Mouse (Mus musculus): ENCODE measurements at regions not wholly inside any gene's neighbourhood (a gene's known extent, or its start where the extent isn't known, plus 50 kb on each side); places are given as distances from the start of the nearest gene placed in this dataset.

DNA sequence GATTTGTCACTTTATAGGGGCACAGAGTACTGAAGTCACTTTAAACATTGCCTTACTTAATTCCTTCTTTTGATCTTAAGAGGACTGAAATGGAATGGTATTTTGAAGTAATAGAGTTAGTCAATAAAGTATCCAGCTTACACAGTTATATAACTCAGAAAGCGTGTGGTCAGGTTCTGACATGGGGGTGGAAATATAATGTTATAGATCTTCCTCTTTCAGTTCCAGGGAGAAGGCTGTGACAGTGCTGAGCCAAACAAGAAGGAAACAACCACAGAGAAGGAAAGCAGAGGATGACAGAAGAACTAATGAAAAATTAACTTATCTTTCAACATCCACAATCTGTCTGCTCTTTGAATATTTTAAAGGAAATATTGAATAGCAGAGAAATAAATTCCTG is 399.4 kb upstream of the Atp2b1 start:
- Histone ChIP-seq H3K4me1 (no peaks in the 10 kb centered on the region), H3K27me3 (replicated peaks; ENCODE audit: low read depth, poor library complexity, severe bottlenecking) (no peaks in the 10 kb centered on the region), H3K4me3 (no peak overlapping the region), H3K36me3 (replicated peaks) (no peaks in the 10 kb centered on the region), H3K27ac (replicated peaks) (no peak overlapping the region), H3K9me3 (no peaks in the 10 kb centered on the region)
- 86% methylated on average over 1 of the region's 1 CpGs for WGBS
- DNase-seq (ENCODE audit: low spot score): no peak

DNA sequence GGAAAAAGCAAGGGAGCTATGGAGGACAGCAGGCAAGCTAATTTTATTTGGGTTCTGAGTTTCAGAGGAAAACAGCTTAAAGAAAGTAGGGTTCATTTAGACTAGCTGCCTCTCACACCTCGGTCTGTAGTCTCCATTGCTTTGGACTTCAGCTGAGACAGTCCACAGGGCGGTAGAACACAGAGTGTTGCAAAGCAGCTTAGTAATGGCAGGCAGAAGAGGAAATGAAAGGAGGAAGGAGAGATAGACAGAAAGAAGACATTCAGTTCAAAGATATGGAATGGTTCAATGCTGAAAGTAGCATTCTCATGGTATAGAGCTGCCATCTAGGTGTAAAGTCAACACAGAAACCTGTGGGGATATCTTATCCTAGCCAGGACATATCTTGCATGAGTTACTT is 396.6 kb upstream of the Atp2b1 start:
- Histone ChIP-seq H3K9me3 (no peaks in the 10 kb centered on the region), H3K27me3 (replicated peaks; ENCODE audit: low read depth, poor library complexity, severe bottlenecking) (no peaks in the 10 kb centered on the region), H3K4me3 (no peak overlapping the region), H3K4me1 (no peaks in the 10 kb centered on the region), H3K36me3 (replicated peaks) (no peaks in the 10 kb centered on the region), H3K27ac (replicated peaks) (no peak overlapping the region)
- WGBS: 86% methylated on average over 2 of the region's 2 CpGs
- DNase-seq (ENCODE audit: low spot score): no peak

- H3K27ac ChIP-seq (replicated peaks): no peak overlapping the region
- DNase-seq (ENCODE audit: low spot score): no peak
- H3K27me3 ChIP-seq (replicated peaks; ENCODE audit: low read depth, poor library complexity, severe bottlenecking): no peaks in the 10 kb centered on the region
- no peak overlapping the region for H3K4me3 ChIP-seq
- no peaks in the 10 kb centered on the region; the same call in 1 of the 2 replicates for H3K9me3 ChIP-seq
- no peaks in the 10 kb centered on the region for H3K36me3 ChIP-seq (replicated peaks)
- WGBS: 88% methylated on average over 4 of the region's 4 CpGs
- no peaks in the 10 kb centered on the region for H3K4me1 ChIP-seq
Measured at GRCm38 (mm10) chr10:98529565-98529964, 384.6 kb upstream of the Atp2b1 start.

DNA sequence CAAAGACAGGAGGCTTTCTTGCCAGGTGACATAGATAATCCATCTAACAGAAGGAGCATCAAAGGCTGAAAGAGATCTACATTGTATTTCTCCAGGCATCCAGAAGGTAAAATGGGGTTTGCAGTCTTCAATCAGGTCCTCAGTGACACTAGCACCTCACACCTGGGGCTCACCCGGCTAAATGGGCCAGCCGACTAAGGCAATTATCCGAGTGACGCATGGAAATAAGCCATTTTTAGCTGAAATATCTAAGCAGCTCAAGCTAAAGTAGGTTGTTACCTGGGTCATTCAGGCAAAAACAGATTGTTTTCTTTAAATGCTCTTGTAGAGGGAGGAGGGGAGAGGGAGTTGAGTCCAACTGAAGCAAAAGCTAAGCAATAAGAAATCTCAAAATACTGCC is 382.8 kb upstream of the Atp2b1 start:
- Histone ChIP-seq H3K4me3 (no peak overlapping the region), H3K27me3 (replicated peaks; ENCODE audit: low read depth, poor library complexity, severe bottlenecking) (no peaks in the 10 kb centered on the region), H3K4me1 (no peaks in the 10 kb centered on the region), H3K36me3 (replicated peaks) (no peaks in the 10 kb centered on the region), H3K9me3 (no peaks in the 10 kb centered on the region; the same call in 1 of the 2 replicates), H3K27ac (replicated peaks) (no peak overlapping the region)
- 86% methylated on average over 4 of the region's 4 CpGs for WGBS
- no peak for DNase-seq (ENCODE audit: low spot score)

DNA sequence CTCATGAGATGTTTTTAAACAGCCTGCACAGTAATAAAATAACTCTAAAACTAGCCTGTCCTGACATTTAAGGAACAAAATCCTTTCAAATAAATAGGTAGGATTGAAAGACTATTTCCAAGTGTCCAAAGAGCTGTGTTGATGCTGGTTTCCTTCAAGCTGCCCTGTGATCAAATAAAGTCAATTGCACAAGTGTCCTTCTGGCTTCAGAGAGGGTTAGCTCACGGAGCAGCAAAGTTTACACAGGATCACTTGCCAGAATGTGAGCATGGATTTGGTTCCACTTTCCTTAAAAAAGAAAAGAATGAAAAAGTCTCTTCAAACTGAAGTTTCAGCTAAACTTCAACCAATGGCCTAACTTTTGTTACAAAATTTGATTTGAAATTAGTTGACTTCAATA is 375.5 kb upstream of the Atp2b1 start:
- Histone ChIP-seq H3K9me3 (no peaks in the 10 kb centered on the region), H3K4me1 (peaks cover 17% of the 10 kb centered on the region), H3K36me3 (replicated peaks) (no peaks in the 10 kb centered on the region), H3K27ac (replicated peaks) (no peak overlapping the region), H3K27me3 (replicated peaks; ENCODE audit: low read depth, poor library complexity, severe bottlenecking) (no peaks in the 10 kb centered on the region), H3K4me3 (no peak overlapping the region)
- 80% methylated on average over 1 of the region's 1 CpGs for WGBS
- DNase-seq (ENCODE audit: low spot score): no peak

GRCm38 (mm10) chr10:98541062-98541461 is 373.1 kb upstream of the Atp2b1 start:
- DNase-seq (ENCODE audit: low spot score): no peak

GRCm38 (mm10) chr10:98542072-98542471 is 372.1 kb upstream of the Atp2b1 start:
- H3K27me3 ChIP-seq (replicated peaks; ENCODE audit: low read depth, poor library complexity, severe bottlenecking): no peaks in the 10 kb centered on the region
- no peak for DNase-seq (ENCODE audit: low spot score)
- H3K4me1 ChIP-seq: peaks cover 21% of the 10 kb centered on the region
- H3K36me3 ChIP-seq (replicated peaks): no peaks in the 10 kb centered on the region
- H3K4me3 ChIP-seq: no peak overlapping the region
- no peak overlapping the region for H3K27ac ChIP-seq (replicated peaks)
- WGBS: 85% methylated on average over 2 of the region's 2 CpGs
- no peaks in the 10 kb centered on the region for H3K9me3 ChIP-seq

More at GRCm38 (mm10) chr10:98541062-98541461, 373.1 kb upstream of the Atp2b1 start:
- Histone ChIP-seq H3K36me3 (replicated peaks) (no peaks in the 10 kb centered on the region), H3K9me3 (no peaks in the 10 kb centered on the region), H3K4me1 (peaks cover 21% of the 10 kb centered on the region), H3K27ac (replicated peaks) (no peak overlapping the region), H3K27me3 (replicated peaks; ENCODE audit: low read depth, poor library complexity, severe bottlenecking) (no peaks in the 10 kb centered on the region), H3K4me3 (no peak overlapping the region)

GRCm38 (mm10) chr10:98543253-98543997 is 370.8 kb upstream of the Atp2b1 start:
- 26% methylated on average over 8 of the region's 8 CpGs for WGBS
- Histone ChIP-seq H3K9me3 (no peaks in the 10 kb centered on the region), H3K36me3 (replicated peaks) (no peaks in the 10 kb centered on the region), H3K4me3 (no peak overlapping the region), H3K4me1 (peaks cover 21% of the 10 kb centered on the region), H3K27ac (replicated peaks) (no peak overlapping the region; the same call in 1 of the 2 replicates), H3K27me3 (replicated peaks; ENCODE audit: low read depth, poor library complexity, severe bottlenecking) (no peaks in the 10 kb centered on the region)
- no peak for DNase-seq (ENCODE audit: low spot score)

- peak; percentile 26 for DNase-seq (ENCODE audit: low spot score)
- H3K36me3 ChIP-seq (replicated peaks): no peaks in the 10 kb centered on the region
- no peaks in the 10 kb centered on the region for H3K27me3 ChIP-seq (replicated peaks; ENCODE audit: low read depth, poor library complexity, severe bottlenecking)
- H3K9me3 ChIP-seq: no peaks in the 10 kb centered on the region
- H3K27ac ChIP-seq (replicated peaks): no peak overlapping the region; the same call in 1 of the 2 replicates
- peaks cover 21% of the 10 kb centered on the region for H3K4me1 ChIP-seq
- WGBS: 55% methylated on average over 5 of the region's 5 CpGs
- no peak overlapping the region for H3K4me3 ChIP-seq
Measured at GRCm38 (mm10) chr10:98543998-98544349, 370.2 kb upstream of the Atp2b1 start.

GRCm38 (mm10) chr10:98554575-98554974 is 359.6 kb upstream of the Atp2b1 start:
- H3K4me3 ChIP-seq: no peak overlapping the region
- 91% methylated on average over 3 of the region's 3 CpGs for WGBS

GRCm38 (mm10) chr10:98557470-98558060 is 356.6 kb upstream of the Atp2b1 start:
- no peak overlapping the region for H3K4me3 ChIP-seq
- no peaks in the 10 kb centered on the region for H3K27me3 ChIP-seq (replicated peaks; ENCODE audit: low read depth, poor library complexity, severe bottlenecking)
- no peak for DNase-seq (ENCODE audit: low spot score)
- no peaks in the 10 kb centered on the region for H3K4me1 ChIP-seq
- no peak overlapping the region for H3K27ac ChIP-seq (replicated peaks)
- 90% methylated on average over 9 of the region's 9 CpGs for WGBS
- no peaks in the 10 kb centered on the region for H3K36me3 ChIP-seq (replicated peaks)
- no peaks in the 10 kb centered on the region for H3K9me3 ChIP-seq

More at GRCm38 (mm10) chr10:98554575-98554974, 359.6 kb upstream of the Atp2b1 start:
- no peaks in the 10 kb centered on the region for H3K9me3 ChIP-seq
- H3K36me3 ChIP-seq (replicated peaks): no peaks in the 10 kb centered on the region
- no peak overlapping the region for H3K27ac ChIP-seq (replicated peaks)
- DNase-seq (ENCODE audit: low spot score): no peak
- no peaks in the 10 kb centered on the region for H3K27me3 ChIP-seq (replicated peaks; ENCODE audit: low read depth, poor library complexity, severe bottlenecking)
- H3K4me1 ChIP-seq: no peaks in the 10 kb centered on the region

DNA sequence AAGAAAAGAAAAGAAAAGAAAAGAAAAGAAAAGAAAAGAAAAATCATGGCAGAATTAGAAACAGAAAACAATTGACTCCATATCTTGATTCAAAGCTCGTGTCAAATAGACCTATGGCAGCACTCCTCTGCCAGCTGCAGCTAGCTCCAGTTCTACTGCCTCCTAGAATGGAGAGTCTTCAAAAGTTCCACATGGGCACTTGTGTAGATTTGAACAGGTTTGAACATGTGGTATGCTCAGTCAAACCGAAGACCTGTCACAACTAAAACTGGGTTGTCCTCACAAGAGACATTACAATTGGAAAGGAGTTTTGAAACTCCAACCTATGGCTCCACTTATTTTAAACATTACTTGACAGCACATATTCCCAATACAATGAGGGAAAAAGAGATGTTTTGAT is 355.6 kb upstream of the Atp2b1 start:
- H3K4me1 ChIP-seq: no peaks in the 10 kb centered on the region
- H3K9me3 ChIP-seq: no peaks in the 10 kb centered on the region
- WGBS: 82% methylated on average over 2 of the region's 2 CpGs
- no peak overlapping the region for H3K4me3 ChIP-seq
- no peak overlapping the region for H3K27ac ChIP-seq (replicated peaks)
- no peak for DNase-seq (ENCODE audit: low spot score)
- H3K27me3 ChIP-seq (replicated peaks; ENCODE audit: low read depth, poor library complexity, severe bottlenecking): no peaks in the 10 kb centered on the region
- no peaks in the 10 kb centered on the region for H3K36me3 ChIP-seq (replicated peaks)

- Histone ChIP-seq H3K4me1 (no peaks in the 10 kb centered on the region), H3K4me3 (no peak overlapping the region), H3K9me3 (no peaks in the 10 kb centered on the region), H3K27ac (replicated peaks) (no peak overlapping the region), H3K27me3 (replicated peaks; ENCODE audit: low read depth, poor library complexity, severe bottlenecking) (no peaks in the 10 kb centered on the region), H3K36me3 (replicated peaks) (no peaks in the 10 kb centered on the region)
- WGBS: 88% methylated on average over 2 of the region's 2 CpGs
- DNase-seq (ENCODE audit: low spot score): no peak
Measured at GRCm38 (mm10) chr10:98562297-98562912, 351.8 kb upstream of the Atp2b1 start.

Data from embryonic facial prominence, embryonic 10.5 days (tissue).